Mouse (Mus musculus): ENCODE data around the gene Grb10.

GRCm38 (mm10) chr11:11997045-11997444 lies 41.4 kb downstream of the Grb10 start:
- TF ChIP-seq CTCF (IDR thresholded peaks at IDR 0.05; ENCODE audit: insufficient read depth, low read length) (no peak), POLR2A (IDR thresholded peaks at IDR 0.05; ENCODE audit: borderline replicate concordance, extremely low read depth, low read depth, low read length) (no peak)

All from lung, adult 2 months (tissue).